Mouse (Mus musculus) MEL (cell line): Measurements from ENCODE around the gene Fut8. TPM values are rescaled to one million over a fixed set of nuclear protein-coding genes. Genes with fewer than 3 reads are reported as not detected.

Experiments
- DNase-seq: peaks from one replicate; pipeline ENCODE4 v3.0.0; 2011; ENCODE audit warnings: low read depth, low spot score
- H3K27ac ChIP-seq: 2 replicates; pipeline ENCODE4 v1.5.1; 2012; ENCODE audit warnings: low read depth, mild to moderate bottlenecking, control low read depth, low read length, moderate library complexity; ENCODE audit not compliant: control insufficient read depth
- H3K27me3 ChIP-seq, 2 experiments: fragments of 150-350 bp in 1 of 2; sonication (generic) in 1 of 2; 2 replicates each; pipeline ENCODE4 v1.6.1; 2012; ENCODE audit warnings: low read length in 2 of 2, mild to moderate bottlenecking in 2 of 2, improper control_type of control experiment in 1 of 2, moderate library complexity in 1 of 2; ENCODE audit not compliant: insufficient read depth in 2 of 2, control insufficient read depth in 1 of 2
- H3K36me3 ChIP-seq, 2 experiments: 2 replicates each; pipeline ENCODE4 v1.6.1; 2012 to 2014; ENCODE audit warnings: low read length in 2 of 2, improper control_type of control experiment in 1 of 2, inconsistent platforms in 1 of 2, mild to moderate bottlenecking in 1 of 2; ENCODE audit not compliant: insufficient read depth in 2 of 2, control insufficient read depth in 1 of 2
- H3K4me1 ChIP-seq, 2 experiments: fragments of 150-350 bp in 1 of 2; sonication (generic) in 1 of 2; 2 replicates each; pipeline ENCODE4 v1.6.1; 2012; ENCODE audit warnings: low read length in 2 of 2, improper control_type of control experiment in 1 of 2, mild to moderate bottlenecking in 1 of 2; ENCODE audit not compliant: insufficient read depth in 2 of 2, control insufficient read depth in 1 of 2
- H3K4me3 ChIP-seq, 2 experiments: fragments of 150-350 bp in 1 of 2; sonication (generic) in 1 of 2; 2 replicates each; pipeline ENCODE4 v1.5.1; 2012; ENCODE audit warnings: low read depth in 2 of 2, low read length in 2 of 2, mild to moderate bottlenecking in 2 of 2, moderate library complexity in 2 of 2, control low read depth in 1 of 2, improper control_type of control experiment in 1 of 2; ENCODE audit not compliant: control insufficient read depth in 1 of 2, insufficient read depth in 1 of 2
- H3K79me2 ChIP-seq: 2 replicates; pipeline ENCODE4 v1.6.1; 2012; ENCODE audit warnings: mild to moderate bottlenecking, low read length, moderate library complexity; ENCODE audit not compliant: control insufficient read depth, poor library complexity, insufficient read depth
- H3K9ac ChIP-seq: 2 replicates; pipeline ENCODE4 v1.6.1; 2012; ENCODE audit warnings: low read depth, mild to moderate bottlenecking, control low read depth, low read length, moderate library complexity; ENCODE audit not compliant: control insufficient read depth, poor library complexity, severe bottlenecking
- H3K9me3 ChIP-seq: fragments of 150-350 bp; sonication (generic); replicated peaks from 2 replicates; pipeline ENCODE4 v1.6.1; 2012; ENCODE audit warnings: mild to moderate bottlenecking, low read length, improper control_type of control experiment, moderate library complexity; ENCODE audit not compliant: insufficient read depth
- CHD1 ChIP-seq: IDR thresholded peaks from 2 replicates; pipeline ENCODE4 v1.6.1; 2012; ENCODE audit warnings: low read depth, mild to moderate bottlenecking, inconsistent platforms, low read length, improper control_type of control experiment
- CTCF ChIP-seq, 3 experiments: IDR thresholded peaks in 2 of 3; conservative IDR thresholded peaks in 1 of 3; 2 replicates each; pipeline ENCODE4 v1.5.1; 2011 to 2012; ENCODE audit warnings: low read length in 3 of 3, low read depth in 2 of 3, mild to moderate bottlenecking in 2 of 3, improper control_type of control experiment in 1 of 3, inconsistent platforms in 1 of 3, mixed read lengths in 1 of 3, moderate library complexity in 1 of 3; ENCODE audit not compliant: control insufficient read depth in 1 of 3, insufficient read depth in 1 of 3, poor library complexity in 1 of 3, severe bottlenecking in 1 of 3
- ELF1 ChIP-seq: IDR thresholded peaks from 2 replicates; pipeline ENCODE4 v1.6.1; 2014; ENCODE audit warnings: low read depth, mild to moderate bottlenecking, inconsistent platforms, low read length, improper control_type of control experiment, moderate library complexity
- EP300 ChIP-seq, 2 experiments: IDR thresholded peaks; 2 replicates each; pipeline ENCODE4 v1.6.1; 2011; ENCODE audit warnings: improper control_type of control experiment in 2 of 2, low read length in 2 of 2, low read depth in 1 of 2, mild to moderate bottlenecking in 1 of 2
- ETS1 ChIP-seq: IDR thresholded peaks from 2 replicates; pipeline ENCODE4 v1.6.1; 2012; ENCODE audit warnings: low read depth, mild to moderate bottlenecking, inconsistent platforms, low read length, improper control_type of control experiment, moderate library complexity
- GATA1 ChIP-seq: IDR thresholded peaks from 2 replicates; pipeline ENCODE4 v1.6.1; 2011; ENCODE audit warnings: low read depth, low read length, improper control_type of control experiment
- HCFC1 ChIP-seq: IDR thresholded peaks from 2 replicates; pipeline ENCODE4 v1.6.1; 2012; ENCODE audit warnings: low read depth, mild to moderate bottlenecking, inconsistent platforms, low read length, improper control_type of control experiment, moderate library complexity
- KAT2A ChIP-seq: conservative IDR thresholded peaks from 2 replicates; pipeline ENCODE4 v1.6.1; 2012; ENCODE audit warnings: low read depth, low read length, improper control_type of control experiment, inconsistent platforms
- MAFK ChIP-seq: IDR thresholded peaks from 2 replicates; pipeline ENCODE4 v1.6.1; 2011; ENCODE audit warnings: low read depth, mild to moderate bottlenecking, low read length, improper control_type of control experiment, borderline replicate concordance
- MAX ChIP-seq: IDR thresholded peaks from 2 replicates; pipeline ENCODE4 v1.6.1; 2011; ENCODE audit warnings: low read length, improper control_type of control experiment
- MYB ChIP-seq: IDR thresholded peaks from 2 replicates; pipeline ENCODE4 v1.6.1; 2011; ENCODE audit warnings: mild to moderate bottlenecking, low read depth, low read length, improper control_type of control experiment
- MYC ChIP-seq: IDR thresholded peaks from 2 replicates; pipeline ENCODE4 v1.6.1; 2011; ENCODE audit warnings: low read depth, mild to moderate bottlenecking, low read length, improper control_type of control experiment, moderate library complexity
- NRF1 ChIP-seq: IDR thresholded peaks from 2 replicates; pipeline ENCODE4 v1.6.1; 2014; ENCODE audit warnings: low read depth, mild to moderate bottlenecking, inconsistent platforms, low read length, improper control_type of control experiment, moderate library complexity; ENCODE audit not compliant: poor library complexity, insufficient read depth, severe bottlenecking
- POLR2A ChIP-seq, 2 experiments: IDR thresholded peaks; 2 replicates each; pipeline ENCODE4 v1.6.1; 2011 to 2012; ENCODE audit warnings: low read length in 2 of 2, mild to moderate bottlenecking in 2 of 2, control low read depth in 1 of 2, improper control_type of control experiment in 1 of 2, low read depth in 1 of 2, moderate library complexity in 1 of 2; ENCODE audit not compliant: control insufficient read depth in 1 of 2, insufficient read depth in 1 of 2, poor library complexity in 1 of 2
- POLR2AphosphoS2 ChIP-seq: IDR thresholded peaks from 2 replicates; pipeline ENCODE4 v1.6.1; 2011; ENCODE audit warnings: low read length, improper control_type of control experiment
- RAD21 ChIP-seq: IDR thresholded peaks from 2 replicates; pipeline ENCODE4 v1.6.1; 2011; ENCODE audit warnings: mild to moderate bottlenecking, low read depth, low read length, improper control_type of control experiment
- RCOR1 ChIP-seq: IDR thresholded peaks from 2 replicates; pipeline ENCODE4 v1.6.1; 2012; ENCODE audit warnings: low read depth, mild to moderate bottlenecking, inconsistent platforms, low read length, improper control_type of control experiment
- SIN3A ChIP-seq: IDR thresholded peaks from 2 replicates; pipeline ENCODE4 v1.6.1; 2012; ENCODE audit warnings: low read length, improper control_type of control experiment, inconsistent platforms
- TAL1 ChIP-seq: IDR thresholded peaks from 2 replicates; pipeline ENCODE4 v1.6.1; 2012; ENCODE audit warnings: mild to moderate bottlenecking, inconsistent platforms, low read length, moderate library complexity, mixed read lengths
- TBP ChIP-seq: IDR thresholded peaks from 2 replicates; pipeline ENCODE4 v1.8.0; 2011; ENCODE audit warnings: low read depth, low read length, improper control_type of control experiment
- TCF12 ChIP-seq: IDR thresholded peaks from 2 replicates; pipeline ENCODE4 v1.6.1; 2014; ENCODE audit warnings: low read depth, mild to moderate bottlenecking, inconsistent platforms, low read length, improper control_type of control experiment, moderate library complexity
- UBTF ChIP-seq: IDR thresholded peaks from 2 replicates; pipeline ENCODE4 v1.6.1; 2012; ENCODE audit warnings: low read depth, mild to moderate bottlenecking, inconsistent platforms, low read length, improper control_type of control experiment, moderate library complexity, borderline replicate concordance; ENCODE audit not compliant: insufficient read depth
- USF2 ChIP-seq, 2 experiments: IDR thresholded peaks; 2 replicates each; pipeline ENCODE4 v1.6.1; 2011 to 2012; ENCODE audit warnings: improper control_type of control experiment in 2 of 2, low read length in 2 of 2, borderline replicate concordance in 1 of 2, inconsistent platforms in 1 of 2, low read depth in 1 of 2, mild to moderate bottlenecking in 1 of 2; ENCODE audit not compliant: insufficient read depth in 1 of 2
- ZC3H11A ChIP-seq: IDR thresholded peaks from 2 replicates; pipeline ENCODE4 v1.6.1; 2012; ENCODE audit warnings: low read depth, mild to moderate bottlenecking, inconsistent platforms, low read length, improper control_type of control experiment
- ZKSCAN1 ChIP-seq: IDR thresholded peaks from 2 replicates; pipeline ENCODE4 v1.6.1; 2012; ENCODE audit warnings: low read depth, mild to moderate bottlenecking, inconsistent platforms, low read length, improper control_type of control experiment, moderate library complexity
- ZMIZ1 ChIP-seq: IDR thresholded peaks from 2 replicates; pipeline ENCODE4 v1.6.1; 2012; ENCODE audit warnings: low read depth, mild to moderate bottlenecking, inconsistent platforms, low read length, improper control_type of control experiment, moderate library complexity
- ZNF384 ChIP-seq: IDR thresholded peaks from 2 replicates; pipeline ENCODE4 v1.6.1; 2012; ENCODE audit warnings: low read depth, mild to moderate bottlenecking, inconsistent platforms, low read length, improper control_type of control experiment
- polyA plus RNA-seq, 2 experiments: library from polyadenylated mRNA; stranded (reverse) in 1 of 2; unstranded in 1 of 2; fragments of >175 nt in 1 of 2; fragments of >200 nt in 1 of 2; gene quantifications; 2 replicates each; pipeline versions ENCODE4 v1.2.1 to v1.2.4; 2012; ENCODE audit warnings: low replicate concordance in 2 of 2, low read depth in 1 of 2; ENCODE audit not compliant: insufficient read length in 2 of 2, insufficient read depth in 1 of 2, missing spikeins in 1 of 2
- total RNA-seq: library from RNA; depleted of rRNA; stranded (reverse); fragments of 300-350 nt; gene quantifications from 2 replicates; pipeline ENCODE4 v1.2.3, GENCODE M21; 2012

Gene Fut8
- total and polyA plus RNA-seq, 3 experiments, result 61.3 to 90.0 (median 73.7) TPM

GRCm38 (mm10) chr12:77224121-77224520 lies 13.8 kb upstream of the Fut8 start:
- H3K79me2 ChIP-seq, result peaks cover 5% of the 10 kb centered on the region
- H3K36me3 ChIP-seq, result peaks cover 0 to 62% of the 10 kb centered on the region in 2 experiments; a peak in 2 of 4 replicates
- no peak for DNase-seq
- H3K9me3 ChIP-seq, result no peaks in the 10 kb centered on the region
- H3K27ac ChIP-seq, result peak overlapping the region; percentile 96
- H3K4me3 ChIP-seq, result peak overlapping the region in 1 of 2 experiments; percentile 19; a peak in 2 of 4 replicates
- H3K9ac ChIP-seq, result peak overlapping the region; percentile 61
- TF ChIP-seq KAT2A (no peak), TBP (no peak), CHD1 (peak; percentile 41; the same call in 1 of the 2 replicates), POLR2A (IDR thresholded peaks at IDR 0.05; ENCODE audit: control insufficient read depth in 1 of 2, insufficient read depth in 1 of 2, low read depth in 1 of 2, low read length in 2 of 2, poor library complexity in 1 of 2) (no peak), CTCF (IDR thresholded peaks at IDR 0.05 in 2 of 3, conservative IDR thresholded peaks at IDR 0.05 in 1 of 3; ENCODE audit: control insufficient read depth in 1 of 3, insufficient read depth in 1 of 3, low read depth in 2 of 3, low read length in 3 of 3, poor library complexity in 1 of 3, severe bottlenecking in 1 of 3) (no peak)
- no peaks in the 10 kb centered on the region for H3K27me3 ChIP-seq
- H3K4me1 ChIP-seq, result peaks cover 36 to 44% of the 10 kb centered on the region in 2 experiments

GRCm38 (mm10) chr12:77224891-77225290 lies 13.0 kb upstream of the Fut8 start:
- H3K36me3 ChIP-seq, result peaks cover 0 to 61% of the 10 kb centered on the region in 2 experiments; a peak in 2 of 4 replicates
- peak; percentile 87 for DNase-seq
- H3K4me1 ChIP-seq, result peaks cover 36 to 44% of the 10 kb centered on the region in 2 experiments
- no peaks in the 10 kb centered on the region for H3K27me3 ChIP-seq
- H3K9ac ChIP-seq, result peak overlapping the region; percentile 61
- peaks cover 5% of the 10 kb centered on the region for H3K79me2 ChIP-seq
- TF ChIP-seq RCOR1 (no peak), TBP (peak; percentile 55), ZC3H11A (no peak), USF2 (IDR thresholded peaks at IDR 0.05; ENCODE audit: borderline replicate concordance in 1 of 2, insufficient read depth in 1 of 2, low read depth in 1 of 2, low read length in 2 of 2) (no peak), HCFC1 (no peak), POLR2A (IDR thresholded peaks at IDR 0.05; ENCODE audit: control insufficient read depth in 1 of 2, insufficient read depth in 1 of 2, low read depth in 1 of 2, low read length in 2 of 2, poor library complexity in 1 of 2) (peak in 1 of 2 experiments; percentile 37; a peak in 1 of 4 replicates), EP300 (IDR thresholded peaks at IDR 0.05; ENCODE audit: low read depth in 1 of 2, low read length in 2 of 2) (peak; percentile 58 to 87; a peak in 2 of 4 replicates), NRF1 (no peak), ZNF384 (no peak), ZKSCAN1 (no peak), POLR2AphosphoS2 (no peak), ZMIZ1 (no peak), RAD21 (no peak), SIN3A (peak; percentile 76), UBTF (no peak), MYC (no peak), ELF1 (no peak), GATA1 (peak; percentile 77), MAX (no peak; the same call in 1 of the 2 replicates), ETS1 (no peak; the same call in 1 of the 2 replicates), MYB (peak; percentile 43), TCF12 (peak; percentile 63), TAL1 (peak; percentile 40; the same call in 1 of the 2 replicates), KAT2A (no peak), MAFK (no peak)
- TF ChIP-seq, all 39 proteins: peak for 8
- peak overlapping the region; percentile 1 to 6; a peak in 2 of 4 replicates for H3K4me3 ChIP-seq
- H3K9me3 ChIP-seq, result no peaks in the 10 kb centered on the region
- peak overlapping the region; percentile 96 for H3K27ac ChIP-seq
